Mouse (Mus musculus) retina, adult 2 months (tissue): ENCODE measurements around the gene Armh3.
"Not testable (repeated sequence)": the region's sequence is repeated elsewhere in the genome, so short reads cannot be mapped to it uniquely, and the experiment has no call there.

Experiments
- DNase-seq: peaks from one replicate; pipeline ENCODE4 v3.0.0-alpha.2; 2012; ENCODE audit warnings: low read depth, low spot score

Armh3 gene

DNA sequence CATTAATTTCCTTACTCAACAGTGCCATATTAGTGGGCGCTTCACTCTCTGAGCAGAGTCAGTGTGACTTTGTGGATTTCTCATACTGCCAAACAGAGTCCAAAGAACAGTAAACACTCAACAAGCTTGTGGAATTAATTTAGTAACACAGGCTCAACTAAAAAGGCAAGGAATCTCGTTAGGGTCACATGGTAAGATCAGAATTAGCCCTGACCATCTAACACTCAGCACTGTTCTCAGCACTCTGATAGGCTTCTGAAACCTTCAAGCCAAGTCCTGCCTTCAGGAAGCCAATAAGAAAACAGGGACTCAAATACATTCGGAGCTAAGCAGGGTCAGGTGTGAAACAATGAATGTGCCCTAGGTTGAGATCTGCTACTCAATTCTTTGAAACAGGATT lies 172.1 kb downstream of the Armh3 start:
- no peak for DNase-seq

DNA sequence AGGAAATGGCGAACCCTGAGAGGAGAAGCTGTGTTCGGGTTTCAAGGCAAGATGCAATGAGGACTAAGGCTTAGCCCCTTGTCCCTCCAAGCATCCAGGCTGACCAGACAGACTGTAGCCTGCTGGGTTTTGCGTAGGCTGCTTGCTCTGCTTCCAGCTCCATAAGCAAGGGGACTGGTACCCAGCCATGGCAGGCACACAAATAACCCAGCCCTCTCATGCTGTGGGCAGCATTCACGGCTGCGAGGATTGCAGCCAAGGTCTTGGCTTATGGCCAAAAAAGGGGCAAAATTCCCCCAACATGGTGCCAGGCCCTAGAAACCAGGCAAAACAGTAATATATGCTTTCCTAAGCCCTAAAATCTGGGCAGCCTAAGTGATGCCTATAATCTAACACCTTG lies 176.5 kb downstream of the Armh3 start:
- DNase-seq = no peak

DNA sequence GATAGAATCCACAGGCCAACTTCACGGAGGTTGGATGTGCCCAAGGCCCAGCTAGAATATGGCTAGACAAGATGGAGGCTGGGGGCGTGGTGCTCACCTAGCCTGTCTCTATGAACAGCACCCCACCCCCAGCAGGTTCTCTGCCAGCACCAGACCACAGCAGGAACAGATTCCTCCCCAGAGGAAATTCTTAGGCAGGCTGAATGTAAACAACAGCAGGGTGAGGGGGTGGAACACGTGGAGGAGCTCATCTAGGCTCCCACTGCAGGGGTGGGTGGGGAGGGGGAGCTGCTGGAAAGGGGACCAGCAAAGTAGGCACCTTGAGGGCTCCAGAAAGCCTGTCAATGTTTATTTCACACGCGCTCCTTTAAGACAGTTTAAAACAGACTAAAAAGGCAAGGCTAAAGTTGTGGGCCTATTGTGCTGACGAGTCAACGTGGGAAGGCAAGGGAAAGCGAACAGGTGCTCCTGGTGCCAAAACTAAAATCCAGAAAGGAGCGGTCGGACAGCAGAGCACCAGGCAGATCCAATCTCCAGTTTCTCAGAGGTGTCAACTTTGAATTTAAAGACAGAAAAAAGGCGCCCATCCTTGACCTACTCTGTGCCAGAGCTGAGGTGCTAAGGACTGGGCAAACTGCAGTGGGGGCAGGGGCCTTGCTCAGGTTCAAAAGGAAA lies 180.3 kb downstream of the Armh3 start:
- DNase-seq = no peak

DNA sequence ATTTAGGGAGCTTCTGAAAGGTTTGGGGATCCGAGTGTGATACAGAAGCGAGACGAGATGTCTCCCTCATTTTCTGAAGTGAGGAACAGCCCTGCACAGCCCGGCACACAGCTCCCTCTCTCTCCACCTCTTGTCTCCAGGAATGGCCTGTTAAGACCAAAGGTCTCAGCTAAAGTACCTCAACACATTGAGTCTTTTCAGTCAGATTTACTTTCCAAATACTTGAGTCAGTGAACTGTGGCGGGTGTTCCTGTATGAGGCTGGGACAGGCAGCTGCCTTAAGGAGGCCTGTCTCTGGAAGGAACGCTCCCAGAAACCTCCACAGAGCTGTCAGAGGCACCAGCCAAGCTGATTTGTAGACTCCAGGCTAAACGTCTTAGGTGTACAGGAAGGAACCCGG lies 181.6 kb downstream of the Armh3 start:
- DNase-seq = no peak

DNA sequence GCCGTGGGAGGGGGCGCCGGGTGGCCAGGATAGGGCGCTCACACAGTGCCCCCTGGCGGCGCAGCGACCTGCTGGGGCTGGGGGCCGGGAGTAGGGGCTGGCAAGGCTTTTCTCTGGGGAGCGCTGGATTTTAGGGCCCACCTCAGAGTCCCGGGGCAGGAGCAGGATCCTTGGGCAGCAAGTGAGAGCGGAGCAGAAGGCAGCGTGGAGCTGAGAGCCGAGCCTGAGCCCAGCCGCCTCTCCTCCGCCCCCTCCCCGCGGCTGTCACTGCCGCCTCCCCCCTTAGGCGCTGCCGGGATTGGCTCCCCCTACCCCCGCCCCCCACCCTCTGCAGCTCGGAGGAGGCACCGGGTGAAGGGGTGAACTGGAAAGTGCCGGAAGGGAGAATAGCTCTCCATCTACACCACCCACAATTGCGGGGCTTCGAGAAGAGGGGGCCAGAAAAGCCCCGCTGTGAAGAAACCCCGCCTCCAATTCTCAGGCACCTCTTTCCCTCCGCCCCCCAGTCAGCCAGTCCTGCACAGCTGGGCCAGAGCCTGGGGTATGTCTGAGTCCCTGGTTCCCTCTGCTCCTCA lies 182.4 kb downstream of the Armh3 start, which contains the start of gene Kcnip2:
TSS of gene Kcnip2 (minus strand) at position 231 of the 575 bp plus-strand sequence.
- DNase-seq = no peak

DNA sequence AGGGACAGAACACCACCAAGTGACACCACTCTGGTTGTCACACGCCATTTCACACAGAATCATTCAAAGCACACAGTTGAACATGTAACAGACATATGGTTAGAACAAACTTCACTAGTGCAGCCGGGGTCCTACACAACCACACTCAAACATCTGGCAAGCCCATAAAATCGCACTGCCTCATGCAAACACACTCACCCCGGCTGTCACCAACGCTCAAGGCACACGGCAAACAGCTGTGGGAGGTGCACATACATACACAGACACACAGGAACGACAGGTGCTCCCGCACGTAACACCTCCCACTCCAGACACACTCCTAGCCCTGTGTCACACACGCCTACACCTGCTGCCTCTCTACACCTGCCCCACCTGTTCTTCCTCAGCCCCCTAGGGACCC lies 183.1 kb downstream of the Armh3 start:
- DNase-seq = no peak

DNA sequence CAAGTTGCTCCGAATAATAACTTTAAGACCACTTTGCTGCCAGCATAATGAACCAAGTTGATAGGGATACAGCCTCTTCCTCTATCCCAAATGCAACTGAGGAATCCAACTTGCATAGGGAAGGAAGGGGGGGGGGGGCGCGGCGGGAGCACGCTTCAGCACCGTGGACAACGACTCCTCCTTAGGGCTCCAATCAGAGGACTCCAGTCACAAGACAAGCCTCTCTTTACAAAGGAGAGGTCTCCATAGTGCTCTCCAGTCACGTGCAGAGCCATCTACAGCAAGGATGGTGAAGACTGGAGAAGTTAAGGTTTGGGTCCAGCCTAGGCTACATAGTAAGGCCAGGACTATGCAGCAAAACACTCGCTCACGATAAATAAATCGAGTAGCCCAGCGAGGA lies 184.5 kb downstream of the Armh3 start:
- no peak for DNase-seq

DNA sequence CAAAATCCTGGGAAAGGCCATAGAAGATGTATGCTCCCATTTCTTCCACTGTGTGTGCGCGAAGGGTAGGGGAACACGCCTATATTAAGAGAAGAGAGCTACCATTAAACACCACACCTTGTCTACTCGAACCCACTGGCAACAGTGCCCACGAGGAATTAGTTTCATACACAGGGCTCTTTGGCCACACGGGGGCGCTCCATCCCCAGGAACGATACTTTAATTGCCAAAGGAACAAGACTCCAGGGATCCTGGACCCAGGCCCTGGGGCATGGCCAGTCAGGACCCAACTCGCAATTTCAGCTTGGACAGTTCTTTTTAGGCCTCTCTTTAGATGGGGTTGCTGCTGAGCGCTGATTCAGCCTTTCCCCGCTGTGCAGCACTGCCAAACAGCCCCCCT lies 185.0 kb downstream of the Armh3 start:
- peak; percentile 57 for DNase-seq

DNA sequence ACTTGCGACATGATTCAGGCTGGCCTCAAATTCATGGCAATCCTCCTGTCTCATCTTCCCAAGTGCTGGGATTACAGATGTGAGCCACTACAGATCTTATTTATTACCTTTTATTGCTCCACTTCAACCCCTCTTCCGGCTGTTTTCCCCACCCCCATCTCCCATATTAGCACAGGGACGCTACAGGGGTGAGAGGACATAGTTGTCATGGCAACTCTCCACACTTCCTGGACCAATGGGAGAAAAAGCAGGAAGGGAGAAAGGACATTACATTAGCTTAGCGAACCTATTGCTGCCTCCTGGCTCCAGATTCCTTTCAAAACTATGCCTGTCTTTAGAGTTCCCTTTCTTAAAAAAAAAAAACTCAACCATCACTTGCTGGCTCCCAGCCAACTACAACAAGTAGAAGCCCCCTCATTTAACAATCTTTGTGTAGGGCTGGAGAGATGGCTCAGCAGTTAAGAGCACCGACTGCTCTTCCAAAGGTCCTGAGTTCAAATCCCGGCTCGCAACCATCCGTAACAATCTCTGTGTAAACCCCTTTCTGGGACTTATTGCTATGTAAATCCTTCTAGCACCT lies 185.5 kb downstream of the Armh3 start:
- no peak for DNase-seq

DNA sequence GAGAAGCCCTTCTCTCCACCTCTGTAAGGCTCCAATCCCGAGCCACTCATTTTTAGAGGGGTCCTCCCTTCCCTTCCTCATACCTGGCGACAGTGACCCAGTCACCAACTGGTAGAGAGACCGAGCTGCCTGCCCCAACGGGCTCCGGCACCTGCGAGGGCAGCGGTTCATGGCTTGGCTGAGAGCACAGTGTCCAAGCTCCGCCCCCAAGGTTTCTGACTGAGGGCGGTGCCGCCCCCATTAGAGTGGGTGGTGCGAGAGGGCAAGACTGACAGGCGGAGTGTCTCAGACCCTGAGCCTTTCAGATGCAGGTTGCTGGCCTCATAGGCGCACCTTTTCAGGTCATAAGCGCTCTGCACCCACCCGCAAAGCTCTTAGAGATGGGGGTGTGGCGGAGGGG lies 186.2 kb downstream of the Armh3 start:
- DNase-seq = no peak

DNA sequence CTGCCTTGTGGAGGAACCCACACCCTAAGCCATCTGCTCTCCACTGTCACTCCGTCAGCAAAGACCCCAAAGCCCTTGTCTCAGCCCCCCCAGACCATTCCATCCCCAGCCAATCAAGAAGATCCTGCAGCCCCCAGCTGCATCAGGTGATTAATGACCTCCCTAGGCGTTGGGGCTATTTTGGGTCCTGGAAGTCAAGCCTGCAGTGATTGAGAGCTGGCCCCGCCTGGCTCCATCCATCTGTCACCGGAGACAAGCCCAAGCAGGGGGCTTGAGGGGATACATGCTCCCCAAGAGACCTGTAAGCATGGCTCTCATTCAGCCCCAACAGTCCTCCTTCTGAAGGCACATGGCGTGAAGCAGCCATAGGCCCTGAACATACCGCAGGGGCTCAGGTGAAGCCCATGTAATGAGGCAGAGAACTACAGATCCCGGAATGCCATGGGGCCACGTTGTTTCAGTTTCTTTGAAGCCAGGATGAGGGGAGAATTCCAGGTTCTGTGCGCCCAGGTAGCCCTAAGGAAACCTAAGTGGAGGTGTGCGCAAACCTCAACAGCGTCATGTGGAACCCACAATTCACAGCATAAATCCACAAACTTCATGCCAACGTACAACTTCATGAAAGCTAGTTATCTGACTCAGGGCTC lies 187.1 kb downstream of the Armh3 start:
- no peak for DNase-seq

DNA sequence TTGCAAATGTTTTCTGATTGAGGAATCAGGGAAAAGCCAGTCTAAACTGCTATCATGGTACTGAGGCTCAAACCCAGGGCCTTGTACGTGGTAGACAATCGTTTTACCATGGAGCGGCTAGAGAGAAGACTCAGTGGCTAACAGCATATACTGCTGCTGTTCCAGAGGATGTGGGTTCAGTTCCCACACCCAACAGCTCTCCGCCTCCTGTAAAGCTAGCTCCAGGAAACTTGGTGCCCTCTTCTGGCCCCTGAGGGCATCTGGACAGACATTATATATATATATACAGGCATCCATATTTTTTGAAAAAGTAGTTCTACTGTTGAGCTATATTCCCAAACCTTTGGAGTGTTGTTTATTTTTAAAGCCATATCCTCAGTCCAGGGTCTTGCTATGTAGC lies 190.6 kb downstream of the Armh3 start:
- DNase-seq = no peak

DNA sequence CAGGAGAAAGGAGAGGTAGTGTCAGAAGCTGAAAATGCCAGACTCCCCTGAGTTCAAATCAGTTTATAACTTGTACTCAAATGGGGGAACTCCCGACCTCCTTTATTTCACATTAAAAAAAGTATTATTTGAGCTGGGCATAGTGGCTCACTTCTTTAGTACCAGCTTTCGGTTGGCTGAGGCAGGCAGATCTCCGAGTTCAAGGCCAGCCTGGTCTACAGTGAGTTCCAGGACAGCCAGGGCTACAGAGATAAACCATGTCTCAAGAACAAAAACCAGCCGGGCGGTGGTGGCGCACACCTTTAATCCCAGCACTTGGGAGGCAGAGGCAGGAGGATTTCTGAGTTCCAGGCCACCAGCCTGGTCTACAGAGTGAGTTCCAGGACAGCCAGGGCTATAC lies 192.5 kb downstream of the Armh3 start:
- DNase-seq = not testable (repeated sequence)

DNA sequence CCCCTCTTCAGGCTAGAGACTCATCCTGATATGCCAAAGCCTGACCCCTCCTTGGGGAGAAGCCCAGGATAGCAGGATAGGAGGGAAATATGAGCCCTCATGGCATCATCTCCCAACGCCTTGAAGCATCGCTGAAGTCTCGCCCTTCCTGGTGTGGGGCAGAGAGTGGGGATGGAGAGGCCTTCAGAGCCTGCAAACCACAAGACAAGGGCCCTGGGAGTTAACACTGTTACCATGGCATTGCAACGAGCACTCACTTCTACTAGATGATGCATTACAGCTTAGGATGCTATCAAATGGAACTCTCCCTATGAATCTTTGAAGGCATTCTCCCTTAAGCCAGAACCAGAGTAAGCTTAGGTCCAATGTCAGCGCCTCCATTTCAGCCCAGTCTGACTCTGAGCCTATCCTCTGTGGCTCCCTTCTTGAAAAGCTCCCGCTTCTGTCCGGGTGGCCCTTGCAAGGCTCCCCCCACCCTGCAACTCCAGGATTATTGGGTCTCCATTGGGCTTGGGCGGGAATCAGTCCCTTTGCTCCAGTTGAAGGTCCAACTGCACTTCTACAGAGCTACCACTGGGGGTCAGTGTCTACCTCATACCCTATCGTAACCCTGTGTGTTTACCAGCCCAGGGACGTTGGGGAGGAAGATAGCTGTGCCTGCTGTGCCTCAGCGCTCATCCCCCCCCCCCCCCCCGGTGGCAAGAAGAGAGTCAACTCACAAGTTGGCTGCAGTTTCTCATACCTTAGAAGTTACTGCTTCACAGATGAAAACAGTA lies 193.5 kb downstream of the Armh3 start:
- no peak for DNase-seq

DNA sequence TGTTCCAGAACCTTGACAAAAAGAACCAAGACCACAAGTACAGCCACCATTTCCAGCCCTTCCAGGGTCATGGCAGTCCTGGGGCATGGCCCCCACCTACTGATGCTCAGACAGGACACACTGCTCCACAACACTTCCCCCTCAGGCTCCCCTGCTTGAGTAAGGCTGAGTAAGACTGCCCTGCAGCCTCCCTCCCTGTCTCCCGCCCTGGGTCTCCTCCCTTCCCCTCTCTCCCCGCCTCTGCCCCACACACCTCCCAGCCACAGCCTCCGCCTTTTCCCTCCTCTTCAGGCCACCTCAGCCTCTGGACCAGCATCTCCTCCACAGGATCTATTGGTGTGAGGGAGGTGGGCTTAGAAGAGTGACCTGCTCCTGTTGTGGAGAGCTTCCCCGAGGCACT lies 194.9 kb downstream of the Armh3 start:
- DNase-seq = no peak

DNA sequence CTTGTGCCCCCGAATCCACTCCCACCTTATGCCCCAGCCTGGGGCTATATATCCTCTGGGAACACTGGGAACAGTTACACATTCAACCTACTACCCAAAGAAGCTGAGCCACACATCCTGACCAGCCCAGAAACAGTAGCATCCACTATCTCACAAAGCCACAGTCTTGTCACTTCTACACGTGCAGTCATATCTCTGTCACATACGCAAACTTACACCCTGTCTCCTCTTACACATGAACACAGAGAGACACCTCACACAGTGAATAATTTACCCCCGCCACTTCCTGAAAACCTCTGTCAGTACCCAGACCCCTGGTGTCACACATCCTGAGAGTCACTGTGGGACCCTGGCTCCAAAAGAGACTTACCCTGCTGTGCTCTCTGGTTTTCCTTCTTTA lies 195.6 kb downstream of the Armh3 start:
- DNase-seq = no peak

DNA sequence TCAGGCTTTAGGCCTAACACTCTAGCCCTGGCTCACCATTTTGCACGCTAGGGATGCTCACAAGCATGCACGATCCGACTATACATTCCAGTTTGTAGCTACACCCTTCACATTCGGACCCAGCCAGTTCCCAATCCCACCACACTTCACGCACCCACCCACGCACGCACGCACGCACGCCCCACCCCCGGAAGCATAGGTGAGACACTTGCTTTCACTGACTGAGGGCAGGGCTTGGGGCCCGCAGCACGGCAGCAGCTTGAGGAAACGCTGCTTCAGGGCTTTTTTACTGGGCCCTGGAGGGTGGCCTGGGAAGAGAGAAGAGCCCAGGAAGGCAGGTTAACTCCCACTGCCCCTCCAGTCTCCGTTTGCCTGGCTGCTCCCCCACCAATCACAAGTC lies 201.4 kb downstream of the Armh3 start:
- DNase-seq = no peak

DNA sequence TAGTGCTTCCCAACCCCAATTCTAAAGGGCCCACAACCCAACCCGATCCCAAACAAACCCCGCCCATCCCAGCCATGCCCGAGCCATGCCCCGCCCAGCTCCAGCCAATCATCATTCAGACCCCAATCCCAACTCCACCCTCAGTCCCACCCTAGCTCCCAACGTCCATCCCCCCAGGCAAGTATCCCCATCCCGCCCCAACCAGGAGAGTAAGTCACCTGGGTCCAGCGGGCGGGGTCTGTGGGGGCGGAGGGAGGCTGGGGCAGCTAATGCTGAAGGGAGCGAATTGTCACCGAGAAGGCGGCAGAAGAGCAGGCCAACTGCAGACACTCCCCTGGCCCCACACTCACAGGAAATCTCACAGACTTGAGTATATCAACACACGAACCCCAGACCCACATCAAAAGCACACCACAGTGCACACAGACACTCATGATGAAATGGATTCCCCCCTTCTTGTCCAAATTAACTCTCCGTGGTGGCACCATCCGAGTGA lies 202.2 kb downstream of the Armh3 start:
- DNase-seq = no peak

DNA sequence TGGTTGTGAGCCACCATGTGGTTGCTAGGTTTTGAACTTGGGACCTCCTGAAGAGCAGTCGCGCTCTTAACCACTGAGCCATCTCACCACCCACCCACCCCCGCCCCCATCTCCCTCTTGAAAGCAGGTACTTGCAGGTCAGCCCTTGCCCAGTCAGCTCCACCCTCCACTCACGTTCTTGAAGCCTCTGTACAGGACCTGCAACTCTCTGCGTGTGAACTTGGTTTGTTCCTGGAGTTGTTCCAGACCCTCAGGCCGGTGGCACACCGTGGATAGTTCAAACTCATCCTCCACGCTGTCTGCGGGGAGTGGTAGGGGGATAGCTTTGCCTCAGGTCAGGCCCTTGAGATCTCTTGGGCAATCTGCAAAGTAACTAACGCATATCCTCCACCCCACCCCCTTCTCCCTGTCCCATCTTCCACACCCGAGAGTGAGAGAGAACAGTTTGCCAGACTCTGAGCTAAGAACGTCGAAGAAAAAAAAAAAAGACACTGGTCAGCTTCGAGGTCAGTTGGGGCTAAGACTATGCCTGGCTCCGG lies 202.8 kb downstream of the Armh3 start:
- no peak for DNase-seq

DNA sequence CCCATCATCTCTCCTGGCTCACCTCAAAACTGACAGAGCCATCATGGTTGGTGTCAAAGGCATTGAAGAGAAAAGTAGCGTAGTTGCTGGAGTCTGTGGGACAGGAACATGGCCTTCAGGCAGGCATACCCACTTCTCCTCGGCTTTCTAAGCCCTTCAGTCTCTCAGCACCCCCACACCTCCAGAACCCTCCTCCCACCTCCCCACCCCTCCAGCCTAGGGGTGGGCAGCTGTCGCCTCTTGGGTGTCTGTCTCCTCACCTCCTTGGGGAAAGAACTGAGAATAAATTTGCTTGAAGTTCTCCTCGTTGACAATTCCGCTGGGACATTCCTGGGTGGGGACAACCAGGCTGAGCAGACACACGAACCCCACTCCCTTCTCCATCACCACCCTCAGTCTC lies 203.6 kb downstream of the Armh3 start:
- DNase-seq = no peak

DNA sequence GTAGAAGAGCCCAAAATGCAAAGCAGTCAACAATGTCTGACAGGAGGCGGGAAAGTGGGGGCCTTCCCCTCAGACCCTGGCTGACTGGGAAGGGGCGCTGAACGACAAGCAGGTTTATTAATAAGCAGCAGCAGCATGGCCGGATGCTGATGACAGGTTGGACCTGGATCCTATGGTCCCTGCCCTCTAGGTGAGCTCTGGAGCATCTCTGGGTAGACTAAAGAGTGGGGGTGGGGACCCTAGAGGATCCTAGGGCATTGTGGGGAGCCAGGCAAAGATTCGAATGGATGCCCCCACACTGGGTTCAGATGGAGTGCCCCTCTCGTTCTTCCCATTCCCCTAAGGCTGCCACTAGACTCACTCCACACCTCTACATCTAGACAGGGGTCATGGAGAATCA lies 205.9 kb downstream of the Armh3 start:
- no peak for DNase-seq
